Mouse (Mus musculus) liver, embryonic 14.5 days (tissue): ENCODE data around the gene Serpina1b.
"Not testable (repeated sequence)": the region's sequence is repeated elsewhere in the genome, so short reads cannot be mapped to it uniquely, and the experiment has no call there.

Source experiments
- CTCF ChIP-seq: IDR thresholded peaks from 2 replicates; pipeline ENCODE4 v1.5.1; 2016; ENCODE audit warnings: antibody characterized with exemption, low read depth, control low read depth
- EP300 ChIP-seq: IDR thresholded peaks from 2 replicates; pipeline ENCODE4 v1.6.1; 2016; ENCODE audit warnings: antibody characterized with exemption, low read depth

DNA sequence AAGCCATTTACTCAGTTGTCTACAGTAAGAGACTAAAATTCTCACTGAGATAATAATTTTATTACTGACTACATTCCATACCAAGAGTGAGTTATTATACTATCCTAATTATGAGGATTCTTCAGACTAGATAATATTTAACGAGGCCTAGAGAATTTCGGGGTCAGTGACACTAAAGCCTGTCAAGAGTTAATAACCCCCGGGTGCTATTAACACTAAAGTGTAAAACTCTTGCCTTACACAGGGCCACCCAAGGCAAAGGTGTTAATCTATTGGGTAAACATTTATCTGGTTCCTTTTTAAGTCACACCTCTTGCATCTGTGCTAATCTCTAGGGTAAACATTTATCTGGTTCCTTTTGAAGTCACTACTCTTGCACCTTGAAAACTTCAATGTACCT is 69.9 kb downstream of the Serpina1b start:
- TF ChIP-seq EP300, CTCF: not testable (repeated sequence)
